Mouse (Mus musculus): ENCODE data around the gene Pmm1.
A peak's percentile ranks its signal among the peaks of the same experiment; 100 is the strongest.
"Not testable (repeated sequence)": the region's sequence is repeated elsewhere in the genome, so short reads cannot be mapped to it uniquely, and the experiment has no call there.

The Pmm1 gene

DNA sequence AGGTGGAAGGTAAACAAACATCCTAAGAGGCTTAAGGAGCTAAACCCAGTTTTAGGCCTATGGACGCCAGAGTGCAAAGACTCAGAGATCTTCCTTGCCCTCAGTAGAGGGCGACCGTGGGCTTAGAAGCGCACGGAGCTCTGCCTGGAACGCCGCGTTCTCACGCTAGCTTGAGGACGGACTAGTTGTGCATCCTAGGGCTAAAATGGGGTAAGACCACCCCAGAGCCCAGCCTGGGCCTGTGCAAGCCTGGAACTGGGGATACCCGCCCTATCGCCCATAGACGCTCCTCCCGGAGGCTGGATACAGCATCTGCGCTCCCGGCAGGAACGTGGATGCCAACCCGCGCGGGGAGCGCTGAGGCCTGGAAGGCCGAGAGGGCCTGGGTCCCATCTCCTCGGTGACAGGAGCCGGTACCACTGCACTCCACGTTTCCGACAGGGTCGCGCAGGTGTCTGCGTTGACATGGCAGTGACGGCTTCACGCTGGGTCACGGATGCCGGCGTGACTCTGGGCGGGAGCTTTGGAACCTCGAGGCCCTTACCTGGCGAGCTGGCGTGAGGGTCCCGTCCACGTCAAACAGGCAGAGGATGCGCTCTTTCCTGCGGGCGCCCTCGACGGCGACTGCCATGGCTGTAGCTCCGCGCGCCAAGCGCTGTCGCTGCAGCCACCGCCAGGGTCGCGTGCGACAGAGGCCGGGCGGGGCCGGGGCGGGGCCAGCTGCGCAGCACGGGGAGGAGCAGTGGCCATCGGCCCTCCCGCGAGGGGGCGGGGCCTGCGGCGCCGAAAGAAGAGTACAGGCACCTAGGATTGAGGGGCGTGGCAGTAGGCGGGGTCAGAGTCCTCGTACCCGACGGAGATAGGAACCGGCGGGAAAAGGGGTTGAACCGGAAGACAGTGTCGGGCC lies at the start of gene Pmm1:
TSS of gene Pmm1 (minus strand) at position 760 of the 907 bp plus-strand sequence.
- peak; percentile 98 for DNase-seq (ENCODE audit: low read depth, low spot score)

DNA sequence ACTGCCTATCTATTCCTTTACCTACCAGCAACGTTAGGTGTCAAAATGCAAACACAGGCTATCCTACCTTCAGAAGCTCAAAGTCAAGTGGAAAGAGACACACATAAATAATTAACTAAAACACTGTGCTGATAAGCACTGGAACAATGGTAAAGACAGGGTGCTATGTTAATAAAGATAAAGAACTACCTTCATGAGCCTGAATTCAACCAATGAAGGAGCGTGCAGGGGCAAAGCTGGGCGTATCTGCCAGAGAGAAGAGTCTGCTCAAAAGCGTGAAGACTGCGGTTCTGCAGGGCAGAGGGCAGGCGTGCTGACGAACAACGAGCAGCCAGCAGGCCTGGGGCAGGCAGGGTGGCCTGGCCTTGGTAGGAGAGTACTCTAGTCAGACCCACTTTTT lies 43.5 kb upstream of the Pmm1 start:
- DNase-seq (ENCODE audit: low read depth, low spot score) = no peak

GRCm38 (mm10) chr15:81993992-81994391 lies 33.3 kb upstream of the Pmm1 start:
- no peak for DNase-seq (ENCODE audit: low read depth, low spot score)

DNA sequence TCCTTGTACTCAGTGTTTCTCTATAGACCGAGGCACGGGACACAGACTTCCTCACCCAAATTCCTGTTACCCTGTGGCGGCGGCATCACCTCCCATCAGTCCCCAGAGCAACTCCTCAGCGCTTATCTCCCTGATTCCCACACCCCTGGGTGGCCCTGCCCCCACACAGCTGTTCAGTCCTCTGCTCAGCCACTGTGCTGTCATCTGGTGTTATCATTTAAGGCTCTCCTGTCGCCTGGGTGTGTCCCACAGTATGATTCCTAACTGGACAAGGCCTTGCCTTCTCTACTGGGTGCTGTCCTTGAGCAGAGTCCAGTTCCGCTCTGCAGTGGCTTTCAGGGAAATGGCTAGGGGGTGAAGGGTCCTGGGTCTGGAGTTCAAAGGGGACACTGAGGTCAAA lies 29.8 kb upstream of the Pmm1 start:
- DNase-seq (ENCODE audit: low read depth, low spot score) = no peak

GRCm38 (mm10) chr15:81989371-81990062 lies 28.8 kb upstream of the Pmm1 start:
- peak; percentile 68 for DNase-seq (ENCODE audit: low read depth, low spot score)

DNA sequence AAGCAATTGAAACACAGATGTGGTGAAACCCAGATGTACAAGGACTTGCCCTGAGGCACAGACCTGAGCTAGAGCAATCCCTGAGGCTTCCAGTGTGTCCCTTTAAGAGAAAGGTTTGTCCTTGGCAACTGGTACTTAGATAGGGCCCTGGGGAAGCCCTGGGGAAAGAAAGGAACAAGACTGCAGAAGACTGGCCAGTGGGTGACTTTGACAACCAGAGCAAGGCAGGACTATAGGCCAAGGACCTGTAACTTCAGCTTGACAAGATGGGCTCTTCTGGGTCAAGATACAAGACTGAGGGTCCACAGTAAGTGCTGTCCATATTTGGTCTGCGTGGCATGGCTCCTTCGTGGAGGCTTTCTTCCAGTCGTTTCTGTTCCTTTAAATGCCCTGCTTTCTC lies 26.9 kb upstream of the Pmm1 start, which contains the start of gene Xrcc6:
TSS of gene Xrcc6 (plus strand) at position 190 of the 400 bp plus-strand sequence.
- no peak for DNase-seq (ENCODE audit: low read depth, low spot score)

- no peak for DNase-seq (ENCODE audit: low read depth, low spot score)
Measured at GRCm38 (mm10) chr15:81985267-81986161, 24.8 kb upstream of the Pmm1 start.

DNA sequence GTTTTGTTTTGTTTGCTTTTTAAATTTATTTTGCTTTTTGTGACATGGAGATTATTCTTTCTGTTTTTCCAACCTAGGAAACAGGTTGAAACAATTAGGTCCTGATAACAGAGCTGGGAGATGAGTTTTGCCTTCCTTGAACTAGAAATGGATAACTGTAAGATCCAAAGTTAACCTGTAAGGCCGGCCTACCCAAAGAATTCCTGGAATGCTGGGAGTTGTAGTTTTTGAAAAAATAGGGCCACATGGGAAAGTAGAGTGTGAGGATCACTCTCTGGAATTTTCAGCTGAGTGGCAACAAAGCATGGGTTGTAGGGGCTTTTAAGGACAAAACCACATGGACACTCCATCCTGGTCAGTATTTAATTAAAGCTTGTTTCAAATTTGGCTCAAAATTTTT lies 21.4 kb upstream of the Pmm1 start:
- no peak for DNase-seq (ENCODE audit: low read depth, low spot score)

GRCm38 (mm10) chr15:81980321-81980720 lies 19.6 kb upstream of the Pmm1 start, which contains the start of gene 1700029P11Rik:
1700029P11Rik (plus strand) TSS chr15:81980540.
- no peak for DNase-seq (ENCODE audit: low read depth, low spot score)

DNA sequence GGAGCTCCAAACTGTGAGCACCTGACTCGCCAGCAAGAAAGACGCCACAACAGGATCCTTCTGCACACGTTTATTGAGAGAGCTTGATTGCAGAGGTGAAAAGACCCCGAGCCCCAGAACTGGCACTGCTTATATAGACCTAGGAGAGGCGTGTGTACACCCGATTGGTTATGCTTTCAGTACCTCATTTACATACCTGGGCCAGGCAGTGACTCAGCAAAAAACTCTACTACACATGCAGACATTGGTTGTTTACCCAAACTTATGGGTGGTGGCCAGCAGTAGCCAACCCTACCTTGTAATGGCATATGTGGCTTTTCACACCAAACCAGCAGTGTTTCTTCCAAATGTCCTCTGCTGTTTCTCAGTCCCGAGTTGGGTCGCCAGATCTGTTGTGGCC lies 14.4 kb upstream of the Pmm1 start:
- DNase-seq (ENCODE audit: low read depth, low spot score) = not testable (repeated sequence)

DNA sequence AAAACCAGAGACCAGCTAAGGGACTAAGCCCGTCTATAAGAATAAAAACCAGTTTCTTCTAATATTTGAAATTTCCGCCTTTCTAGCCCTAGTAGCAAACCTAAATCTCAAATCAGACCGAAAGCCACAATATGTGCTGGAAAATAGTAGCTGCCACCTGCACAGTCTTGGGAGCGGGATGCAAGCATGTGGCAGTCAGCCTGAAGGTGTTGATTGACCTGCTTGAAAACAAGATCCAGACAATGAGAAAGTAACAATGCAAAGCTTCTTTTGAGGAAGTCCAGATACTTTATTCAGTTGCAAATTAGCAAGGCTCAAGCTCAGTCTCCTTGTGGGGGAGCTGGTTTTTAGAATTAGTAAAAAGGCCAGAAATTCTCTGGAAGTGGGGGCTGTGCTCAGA lies 9.8 kb upstream of the Pmm1 start:
- not testable (repeated sequence) for DNase-seq (ENCODE audit: low read depth, low spot score)

- not testable (repeated sequence) for DNase-seq (ENCODE audit: low read depth, low spot score)
Measured at GRCm38 (mm10) chr15:81969635-81970034, 8.9 kb upstream of the Pmm1 start.

- DNase-seq (ENCODE audit: low read depth, low spot score) = peak; percentile 36
Measured at GRCm38 (mm10) chr15:81969173-81969572, 8.4 kb upstream of the Pmm1 start.

GRCm38 (mm10) chr15:81968447-81968846 lies 7.7 kb upstream of the Pmm1 start:
- peak; percentile 28 for DNase-seq (ENCODE audit: low read depth, low spot score)

DNA sequence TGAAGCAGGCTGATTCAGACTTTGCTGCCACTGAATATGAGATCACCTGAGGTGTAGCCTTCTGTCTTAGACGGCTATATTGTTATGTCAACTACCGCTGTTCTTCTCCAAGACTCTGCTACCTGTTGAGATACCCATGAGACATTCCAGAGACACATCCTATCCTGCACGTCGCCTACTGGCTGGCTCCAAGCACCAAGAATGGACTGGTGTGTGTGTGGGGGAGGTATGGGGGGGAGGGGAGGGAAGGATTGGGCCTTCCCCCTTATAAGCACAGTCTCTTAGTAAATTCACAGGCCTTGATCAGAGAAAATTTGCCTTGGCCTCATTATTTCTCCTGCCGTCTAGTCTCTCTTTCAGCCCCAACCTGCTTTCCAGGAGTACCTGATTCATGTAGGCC lies 7.1 kb upstream of the Pmm1 start:
- DNase-seq (ENCODE audit: low read depth, low spot score) = no peak

GRCm38 (mm10) chr15:81966062-81966829 lies 5.5 kb upstream of the Pmm1 start:
- no peak for DNase-seq (ENCODE audit: low read depth, low spot score)

- DNase-seq (ENCODE audit: low read depth, low spot score) = no peak
Measured at GRCm38 (mm10) chr15:81964980-81965545, 4.3 kb upstream of the Pmm1 start.

GRCm38 (mm10) chr15:81964262-81964661 lies 3.5 kb upstream of the Pmm1 start:
- no peak for DNase-seq (ENCODE audit: low read depth, low spot score)

- DNase-seq (ENCODE audit: low read depth, low spot score) = no peak
Measured at GRCm38 (mm10) chr15:81961078-81961451, 335 bp upstream of the Pmm1 start.

DNA sequence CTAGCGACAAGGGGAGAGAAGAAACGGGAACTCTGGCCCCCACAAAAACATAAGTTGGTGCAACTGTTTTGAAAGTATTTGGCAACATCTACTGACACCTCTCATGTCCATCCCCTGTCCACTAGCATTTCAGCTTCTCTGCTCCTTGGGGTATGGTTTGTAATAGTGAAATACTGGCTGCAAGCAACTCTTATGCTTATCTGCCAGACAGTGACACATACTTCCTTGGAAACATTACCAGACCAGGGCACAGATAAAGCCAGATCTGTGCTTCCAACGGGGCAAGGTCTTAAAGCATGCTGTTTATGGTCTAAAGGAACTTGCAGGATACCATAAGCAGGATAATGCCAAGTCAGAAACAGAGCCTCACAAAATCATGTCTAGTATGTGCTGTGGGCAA lies 1.8 kb downstream of the Pmm1 start:
- DNase-seq (ENCODE audit: low read depth, low spot score) = no peak

DNA sequence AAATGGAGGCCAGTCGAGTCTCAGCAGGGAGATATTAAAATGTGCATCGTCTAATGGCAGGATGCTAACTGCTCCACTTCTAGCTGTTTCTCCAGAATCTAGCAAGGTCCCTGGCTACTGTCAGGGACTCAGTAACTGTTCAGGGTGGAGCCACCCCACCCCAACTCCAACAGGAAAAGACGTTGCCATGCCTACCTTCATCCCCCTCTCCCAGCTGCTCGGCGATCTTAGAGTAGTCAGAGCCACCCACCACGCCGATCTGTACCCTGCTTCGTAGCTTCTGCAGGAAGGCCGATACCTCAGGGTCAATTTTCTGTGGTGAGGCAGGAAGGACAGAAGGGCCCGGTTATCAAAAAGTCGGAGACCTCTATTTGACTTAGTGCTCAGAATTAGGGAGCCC lies 3.1 kb downstream of the Pmm1 start:
- DNase-seq (ENCODE audit: low read depth, low spot score) = no peak
